Mouse (Mus musculus): Measurements from ENCODE around the gene Eif2ak1. TPM values are rescaled to one million over a fixed set of nuclear protein-coding genes. Genes with fewer than 3 reads are reported as not detected.

Gene Eif2ak1
- polyA plus RNA-seq, 1 experiment from 2014 or later: 49.5 TPM

DNA sequence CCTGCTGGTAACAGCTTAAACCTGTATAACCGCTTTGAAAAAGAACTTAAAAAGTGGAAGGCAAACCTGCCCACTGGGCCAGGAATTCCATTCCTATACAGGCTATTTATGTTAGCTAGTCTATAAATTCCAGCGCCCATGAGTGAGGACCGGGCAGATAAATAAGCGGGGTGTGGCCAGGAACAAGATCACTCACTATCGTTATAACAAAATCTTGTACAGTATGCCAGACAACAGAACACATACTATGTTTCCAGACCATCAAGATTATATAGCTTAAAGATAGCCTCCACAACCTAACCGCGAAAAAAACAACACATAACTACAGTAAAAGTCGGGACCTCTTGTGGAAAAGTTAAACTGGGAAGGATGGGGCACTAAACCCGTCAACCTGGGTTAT lies 91.3 kb downstream of the Eif2ak1 start:
- no peak; the same call in 1 of the 2 replicates for ATAC-seq
- no peak for TF ChIP-seq CTCF (IDR thresholded peaks at IDR 0.05; ENCODE audit: low read depth)
- no peak for TF ChIP-seq EP300 (IDR thresholded peaks at IDR 0.05; ENCODE audit: low read depth)
- H3K36me3 ChIP-seq (replicated peaks; ENCODE audit: insufficient read depth, low read length): peaks cover 23% of the 10 kb centered on the region
- H3K4me3 ChIP-seq (ENCODE audit: low read depth, low read length): peak overlapping the region; percentile 78
- peaks cover 27% of the 10 kb centered on the region for H3K4me1 ChIP-seq (ENCODE audit: insufficient read depth)
- H3K9me3 ChIP-seq (ENCODE audit: low read length): no peaks in the 10 kb centered on the region
- DNase-seq: no peak
- 3% methylated on average over 9 of the region's 9 CpGs for WGBS (ENCODE audit: insufficient replicate concordance)
- H3K27ac ChIP-seq (ENCODE audit: low read depth): peak overlapping the region; percentile 88
- peak overlapping the region; percentile 96 for H3K4me2 ChIP-seq (ENCODE audit: low read depth, low read length)
- no peaks in the 10 kb centered on the region for H3K27me3 ChIP-seq (ENCODE audit: insufficient read depth, low read length)
- peak overlapping the region; percentile 76 for H3K9ac ChIP-seq (replicated peaks)

GRCm38 (mm10) chr5:143909417-143910400 lies 92.1 kb downstream of the Eif2ak1 start, which contains the start of the genes Aimp2 and Pms2:
Gene Aimp2, minus strand, starts transcription at chr5:143909847.
Gene Pms2, plus strand, starts transcription at chr5:143909964.
- DNase-seq (peak; percentile 95), ATAC-seq (peak; percentile 97)
- Histone ChIP-seq H3K4me1 (ENCODE audit: insufficient read depth) (peaks cover 27% of the 10 kb centered on the region), H3K27ac (ENCODE audit: low read depth) (peak within 1 kb of the TSS; percentile 88), H3K9ac (replicated peaks) (peak within 1 kb of the TSS; percentile 76), H3K9me3 (ENCODE audit: low read length) (no peaks in the 10 kb centered on the region), H3K27me3 (ENCODE audit: insufficient read depth, low read length) (no peaks in the 10 kb centered on the region), H3K4me3 (ENCODE audit: low read depth, low read length) (peak within 1 kb of the TSS; percentile 78), H3K4me2 (ENCODE audit: low read depth, low read length) (peak within 1 kb of the TSS; percentile 96), H3K36me3 (replicated peaks; ENCODE audit: insufficient read depth, low read length) (peaks cover 19% of the 10 kb centered on the region)
- TF ChIP-seq CTCF (IDR thresholded peaks at IDR 0.05; ENCODE audit: low read depth) (no peak), EP300 (IDR thresholded peaks at IDR 0.05; ENCODE audit: low read depth) (no peak)
- under 1% methylated on average over 70 of the region's 70 CpGs for WGBS (ENCODE audit: insufficient replicate concordance)

DNA sequence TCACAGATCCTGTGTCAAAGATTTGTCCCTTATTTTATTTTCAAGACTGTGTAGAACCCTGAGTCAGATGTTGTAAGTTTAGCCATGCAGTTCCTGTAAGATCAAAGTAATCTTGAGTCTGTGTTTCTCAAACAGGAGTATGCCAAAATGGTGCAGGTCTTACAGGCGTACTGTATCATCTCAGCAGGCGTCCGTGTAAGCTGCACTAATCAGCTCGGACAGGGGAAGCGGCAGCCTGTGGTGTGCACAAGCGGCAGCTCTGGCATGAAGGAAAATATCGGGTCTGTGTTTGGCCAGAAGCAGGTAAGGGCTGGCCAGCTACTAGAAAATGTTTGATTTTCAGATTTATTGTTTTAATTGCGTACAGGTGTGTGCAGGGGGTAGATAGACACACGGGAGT lies 98.6 kb downstream of the Eif2ak1 start:
- H3K9ac ChIP-seq (replicated peaks): no peak overlapping the region
- no peak for TF ChIP-seq CTCF (IDR thresholded peaks at IDR 0.05; ENCODE audit: low read depth)
- TF ChIP-seq EP300 (IDR thresholded peaks at IDR 0.05; ENCODE audit: low read depth): no peak
- ATAC-seq (no peak), DNase-seq (no peak)
- peaks cover 53% of the 10 kb centered on the region for H3K36me3 ChIP-seq (replicated peaks; ENCODE audit: insufficient read depth, low read length)
- H3K4me1 ChIP-seq (ENCODE audit: insufficient read depth): peaks cover under 1% of the 10 kb centered on the region; the same call in 1 of the 2 replicates
- H3K27ac ChIP-seq (ENCODE audit: low read depth): no peak overlapping the region
- H3K4me2 ChIP-seq (ENCODE audit: low read depth, low read length): no peak overlapping the region
- H3K4me3 ChIP-seq (ENCODE audit: low read depth, low read length): no peak overlapping the region
- H3K27me3 ChIP-seq (ENCODE audit: insufficient read depth, low read length): no peaks in the 10 kb centered on the region
- 91% methylated on average over 9 of the region's 9 CpGs for WGBS (ENCODE audit: insufficient replicate concordance)
- no peaks in the 10 kb centered on the region for H3K9me3 ChIP-seq (ENCODE audit: low read length)

DNA sequence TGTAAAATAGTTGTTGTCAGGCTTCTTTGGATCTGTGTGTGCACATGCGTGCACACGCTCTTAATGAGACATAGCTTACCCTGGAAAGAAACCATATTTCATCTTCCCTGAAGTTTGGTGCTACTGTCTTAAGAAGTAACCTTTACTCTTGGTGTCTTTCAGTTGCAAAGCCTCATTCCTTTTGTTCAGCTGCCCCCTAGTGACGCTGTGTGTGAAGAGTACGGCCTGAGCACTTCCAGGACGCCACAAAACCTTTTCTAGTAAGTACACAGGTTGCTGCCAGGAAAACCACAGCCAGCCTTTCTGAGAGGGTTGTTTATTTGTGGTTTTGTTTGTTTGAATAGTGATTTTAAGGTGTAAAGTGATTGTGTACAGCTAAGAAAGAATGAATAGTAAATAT lies 99.8 kb downstream of the Eif2ak1 start:
- ATAC-seq (peak; percentile 31; the same call in 1 of the 2 replicates), DNase-seq (peak; percentile 55)
- no peak overlapping the region for H3K4me3 ChIP-seq (ENCODE audit: low read depth, low read length)
- no peaks in the 10 kb centered on the region for H3K9me3 ChIP-seq (ENCODE audit: low read length)
- H3K27me3 ChIP-seq (ENCODE audit: insufficient read depth, low read length): no peaks in the 10 kb centered on the region
- no peak overlapping the region for H3K9ac ChIP-seq (replicated peaks)
- H3K4me2 ChIP-seq (ENCODE audit: low read depth, low read length): no peak overlapping the region
- WGBS (ENCODE audit: insufficient replicate concordance): 49% methylated on average over 5 of the region's 5 CpGs
- no peaks in the 10 kb centered on the region for H3K4me1 ChIP-seq (ENCODE audit: insufficient read depth)
- TF ChIP-seq EP300 (IDR thresholded peaks at IDR 0.05; ENCODE audit: low read depth) (no peak), CTCF (IDR thresholded peaks at IDR 0.05; ENCODE audit: low read depth) (peak; percentile 75)
- H3K27ac ChIP-seq (ENCODE audit: low read depth): no peak overlapping the region
- H3K36me3 ChIP-seq (replicated peaks; ENCODE audit: insufficient read depth, low read length): peaks cover 61% of the 10 kb centered on the region

GRCm38 (mm10) chr5:143918120-143918519 lies 100.5 kb downstream of the Eif2ak1 start:
- no peaks in the 10 kb centered on the region for H3K27me3 ChIP-seq (ENCODE audit: insufficient read depth, low read length)
- H3K27ac ChIP-seq (ENCODE audit: low read depth): no peak overlapping the region
- no peak for ATAC-seq
- no peaks in the 10 kb centered on the region for H3K4me1 ChIP-seq (ENCODE audit: insufficient read depth)
- no peak for DNase-seq
- H3K4me3 ChIP-seq (ENCODE audit: low read depth, low read length): no peak overlapping the region
- H3K9ac ChIP-seq (replicated peaks): no peak overlapping the region
- WGBS (ENCODE audit: insufficient replicate concordance): 86% methylated on average over 3 of the region's 3 CpGs
- H3K36me3 ChIP-seq (replicated peaks; ENCODE audit: insufficient read depth, low read length): peaks cover 67% of the 10 kb centered on the region
- no peaks in the 10 kb centered on the region for H3K9me3 ChIP-seq (ENCODE audit: low read length)
- TF ChIP-seq EP300 (IDR thresholded peaks at IDR 0.05; ENCODE audit: low read depth) (no peak), CTCF (IDR thresholded peaks at IDR 0.05; ENCODE audit: low read depth) (no peak)
- no peak overlapping the region for H3K4me2 ChIP-seq (ENCODE audit: low read depth, low read length)

GRCm38 (mm10) chr5:143924781-143925452 lies 107.3 kb downstream of the Eif2ak1 start:
- Histone ChIP-seq H3K9ac (replicated peaks) (0 out of 2 replicates have a peak overlapping the region, but pooled peaks have one; percentile 13), H3K4me1 (ENCODE audit: insufficient read depth) (0 out of 2 replicates have a peak, but pooled peaks cover 2% of the 10 kb centered on the region), H3K36me3 (replicated peaks; ENCODE audit: insufficient read depth, low read length) (peaks cover 68% of the 10 kb centered on the region), H3K9me3 (ENCODE audit: low read length) (no peaks in the 10 kb centered on the region), H3K4me3 (ENCODE audit: low read depth, low read length) (no peak overlapping the region), H3K27ac (ENCODE audit: low read depth) (peak overlapping the region; percentile 73), H3K4me2 (ENCODE audit: low read depth, low read length) (peak overlapping the region; percentile 36), H3K27me3 (ENCODE audit: insufficient read depth, low read length) (no peaks in the 10 kb centered on the region)
- DNase-seq: peak; percentile 41
- TF ChIP-seq EP300 (IDR thresholded peaks at IDR 0.05; ENCODE audit: low read depth) (peak; percentile 66), CTCF (IDR thresholded peaks at IDR 0.05; ENCODE audit: low read depth) (no peak)
- 60% methylated on average over 6 of the region's 6 CpGs for WGBS (ENCODE audit: insufficient replicate concordance)
- ATAC-seq: peak; percentile 100
